Mouse (Mus musculus) liver, embryonic 14.5 days (tissue): ENCODE data around the gene Shisa8.

Experiments
- CTCF ChIP-seq: IDR thresholded peaks from 2 replicates; pipeline ENCODE4 v1.5.1; 2016; ENCODE audit warnings: antibody characterized with exemption, low read depth, control low read depth
- EP300 ChIP-seq: IDR thresholded peaks from 2 replicates; pipeline ENCODE4 v1.6.1; 2016; ENCODE audit warnings: antibody characterized with exemption, low read depth

DNA sequence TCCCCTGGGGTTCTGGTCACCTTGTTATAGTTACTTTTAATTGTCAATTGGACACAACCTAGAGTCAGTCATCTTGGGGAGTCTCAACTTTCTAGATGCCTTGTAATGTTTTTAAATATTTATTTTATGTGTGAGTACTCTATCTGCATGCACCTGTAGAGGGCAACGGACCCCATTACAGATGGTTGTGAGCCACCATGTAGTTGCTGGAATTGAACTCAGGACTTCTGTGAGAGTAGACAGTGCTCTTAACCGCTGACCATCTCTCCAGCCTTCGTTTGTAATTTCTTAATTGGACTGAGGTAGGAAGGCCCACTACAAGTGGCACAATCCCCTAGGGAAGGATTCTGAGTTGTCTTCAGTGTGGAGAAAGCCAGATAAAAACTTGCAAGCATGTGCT, 30.7 kb upstream of the Shisa8 start:
- TF ChIP-seq CTCF: no peak
- no peak for TF ChIP-seq EP300
